Mouse (Mus musculus) ovary, postnatal 36 days (tissue): ENCODE results near the gene Rab43.
"Not testable (repeated sequence)": the region's sequence is repeated elsewhere in the genome, so short reads cannot be mapped to it uniquely, and the experiment has no call there.

Experiments used
- DNase-seq: peaks from one replicate; pipeline ENCODE4 v3.0.0; 2022; ENCODE audit warnings: low spot score, mixed read lengths

Rab43 gene

DNA sequence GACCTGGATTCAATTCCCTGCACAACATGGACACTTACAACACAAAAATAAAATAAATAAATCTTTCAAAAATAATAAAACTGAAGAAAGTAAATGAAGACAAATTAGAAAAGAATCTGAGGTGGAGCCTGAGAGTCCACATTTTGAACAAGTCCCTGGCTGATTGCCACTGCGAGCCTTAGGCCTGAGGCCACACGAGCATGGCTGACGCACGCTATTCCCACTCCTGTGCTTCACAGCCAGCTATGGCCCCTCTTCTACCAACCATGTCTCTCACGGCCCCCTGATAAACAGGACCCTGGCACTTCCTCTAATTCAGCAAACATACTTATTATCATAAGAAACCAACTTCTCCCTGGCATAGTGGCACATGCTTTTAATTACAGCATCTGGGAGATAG, 25.3 kb downstream of the Rab43 start:
- DNase-seq: no peak

DNA sequence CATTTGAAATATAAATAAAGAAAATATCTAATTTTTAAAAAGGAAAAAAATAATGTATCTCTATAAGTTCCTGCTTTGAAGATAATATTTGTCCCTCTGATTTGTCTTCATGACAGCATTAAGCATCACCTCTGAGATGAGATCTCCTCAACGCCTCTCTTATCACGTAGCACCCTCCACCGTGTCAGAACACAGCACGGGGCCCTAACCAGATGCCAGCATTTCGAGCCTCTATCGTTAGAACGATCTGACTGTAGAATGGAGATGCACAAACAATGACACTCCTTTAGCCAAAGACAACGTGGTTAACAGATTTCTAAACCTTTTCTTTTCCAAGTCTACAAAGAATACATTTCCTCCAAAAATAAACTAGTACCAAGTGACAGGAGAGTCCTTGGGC, 27.9 kb downstream of the Rab43 start:
- no peak for DNase-seq

GRCm38 (mm10) chr6:87780546-87781301, 31.2 kb downstream of the Rab43 start:
- no peak for DNase-seq

- peak; percentile 33 for DNase-seq
These were observed 32.5 kb downstream of the Rab43 start for GRCm38 (mm10) chr6:87779174-87780165.

GRCm38 (mm10) chr6:87778294-87779173, 33.4 kb downstream of the Rab43 start:
- no peak for DNase-seq

- no peak for DNase-seq
These were observed 34.1 kb downstream of the Rab43 start, which contains the start of gene Gp9 for GRCm38 (mm10) chr6:87777842-87778241. Gp9 (plus strand) TSS chr6:87778072.

GRCm38 (mm10) chr6:87776663-87777062, 35.3 kb downstream of the Rab43 start:
- DNase-seq: no peak

GRCm38 (mm10) chr6:87775588-87776245, 36.2 kb downstream of the Rab43 start:
- no peak for DNase-seq

- DNase-seq: no peak
These were observed 37.1 kb downstream of the Rab43 start for GRCm38 (mm10) chr6:87774909-87775308.

DNA sequence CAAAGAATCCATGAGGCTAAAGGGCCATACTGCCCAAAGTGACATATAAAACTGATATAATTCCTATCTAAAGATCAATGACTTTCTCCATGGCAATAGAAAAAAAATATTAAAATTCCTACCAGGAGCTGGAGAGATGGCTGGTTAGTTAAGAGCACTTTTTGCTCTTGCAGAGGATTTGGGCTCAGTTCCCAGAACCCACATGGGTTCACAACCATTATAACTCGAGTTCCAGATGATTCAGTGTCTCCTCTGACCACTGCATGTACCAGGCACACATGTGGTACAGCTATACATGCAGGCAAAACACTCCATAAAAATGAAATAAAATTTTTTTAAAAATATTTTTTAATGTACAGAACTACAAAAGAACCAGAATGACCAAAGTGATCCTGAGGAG, 37.5 kb downstream of the Rab43 start:
- DNase-seq: no peak

- DNase-seq: no peak
These were observed 41.3 kb downstream of the Rab43 start for GRCm38 (mm10) chr6:87770626-87771025.

GRCm38 (mm10) chr6:87764296-87764695, 47.7 kb downstream of the Rab43 start:
- DNase-seq: not testable (repeated sequence)

DNA sequence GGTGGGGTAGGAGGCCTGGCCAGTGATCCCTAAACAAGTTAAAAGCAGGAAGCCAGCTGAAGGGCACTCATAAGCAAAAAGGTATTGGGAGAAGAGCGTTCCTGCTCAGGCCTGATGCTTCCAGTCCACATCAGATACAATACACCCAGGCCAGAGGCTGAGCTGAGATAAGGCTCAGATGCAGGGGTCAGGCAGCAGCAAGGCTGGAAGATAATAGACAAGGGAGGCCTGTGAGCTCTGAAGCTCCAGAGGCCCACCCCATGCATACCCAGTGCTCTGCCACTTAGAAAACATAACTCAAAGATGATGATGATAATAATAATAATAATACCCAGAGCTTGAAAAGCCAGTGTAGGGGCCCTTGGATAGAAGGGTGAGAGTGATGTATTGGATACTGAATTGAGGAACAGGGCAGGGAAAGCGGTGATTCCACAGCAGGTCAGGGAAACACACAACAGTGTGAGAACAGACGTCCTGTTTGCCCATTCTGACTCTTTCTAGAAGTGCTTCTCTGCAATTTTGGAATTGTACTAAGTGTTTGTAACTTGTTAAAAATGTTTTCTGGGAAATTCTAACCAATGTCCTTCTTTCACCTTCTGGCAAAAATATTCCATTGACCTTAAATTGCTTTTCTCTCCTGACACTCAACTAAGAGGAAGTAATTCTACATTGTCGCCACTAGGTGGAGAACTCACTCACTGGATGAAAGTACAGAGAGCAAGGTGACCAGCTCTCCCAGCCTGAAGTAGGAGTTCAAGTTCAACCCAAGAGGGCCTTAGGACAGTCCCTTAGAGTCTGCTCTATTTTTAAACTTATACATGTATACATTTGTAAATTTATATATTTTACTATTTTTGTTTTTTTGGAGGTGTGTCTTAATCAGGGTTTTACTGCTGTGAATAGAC, 48.3 kb downstream of the Rab43 start:
- no peak for DNase-seq

GRCm38 (mm10) chr6:87762161-87762560, 49.8 kb downstream of the Rab43 start:
- no peak for DNase-seq

DNA sequence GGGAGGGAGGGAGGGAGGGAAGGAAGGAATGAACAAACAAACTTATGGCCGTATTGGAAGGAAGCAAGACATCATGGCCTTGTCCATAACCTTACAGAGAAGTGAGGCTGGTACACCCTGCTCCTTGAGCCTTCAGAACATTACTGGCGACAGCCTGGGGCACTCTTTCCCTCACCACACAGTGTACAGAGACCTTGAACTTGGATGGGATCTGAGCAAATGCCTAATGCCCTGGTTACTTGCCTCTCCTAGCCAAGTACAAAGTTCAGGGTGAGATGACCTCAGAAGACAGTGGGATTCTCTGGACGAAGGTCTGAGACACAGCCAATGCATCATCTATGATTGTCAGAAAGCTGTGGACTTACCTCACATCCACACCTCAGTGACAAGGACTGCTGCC, 52.1 kb downstream of the Rab43 start:
- no peak for DNase-seq

- no peak for DNase-seq
These were observed 52.6 kb downstream of the Rab43 start for GRCm38 (mm10) chr6:87759404-87759803.

DNA sequence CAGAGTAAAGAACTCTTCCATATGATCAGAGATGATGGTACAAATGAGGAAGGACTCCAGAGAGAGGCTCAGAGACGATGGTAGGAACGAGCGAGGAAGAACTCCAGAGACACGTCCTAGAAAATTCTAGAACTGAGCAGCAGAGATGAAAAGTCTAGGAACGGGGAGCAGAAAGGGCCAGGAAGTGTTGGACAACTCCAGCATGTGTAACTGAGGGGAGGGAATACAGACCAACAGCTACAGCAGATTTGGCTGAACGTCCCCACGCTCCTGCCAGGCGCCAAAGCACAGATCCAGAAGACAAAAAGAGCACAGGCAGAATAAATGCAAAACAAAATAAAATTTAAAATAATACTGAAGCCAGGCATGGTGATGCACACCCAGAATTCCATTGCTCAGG, 55.1 kb downstream of the Rab43 start:
- no peak for DNase-seq

DNA sequence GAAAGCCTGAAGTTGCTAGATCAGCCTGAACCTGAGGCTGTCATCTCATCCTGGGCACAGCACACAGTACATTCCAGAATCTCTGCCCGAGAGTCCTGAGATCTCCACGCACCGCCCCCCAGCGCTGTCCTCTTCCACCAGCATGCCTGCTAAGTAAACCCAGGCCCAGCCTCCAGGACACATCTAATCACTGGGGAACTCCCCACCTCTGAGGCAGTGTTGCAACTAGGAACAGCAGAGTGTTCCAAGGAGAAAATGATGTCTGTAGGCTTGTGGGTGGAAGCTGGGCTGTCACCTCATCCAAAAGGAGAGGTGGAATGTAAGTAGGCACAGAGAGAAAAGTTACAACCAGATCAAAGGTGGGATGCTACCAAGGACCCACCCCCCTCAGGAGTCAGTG, 56.8 kb downstream of the Rab43 start:
- DNase-seq: no peak

- no peak for DNase-seq
These were observed 60.4 kb downstream of the Rab43 start for GRCm38 (mm10) chr6:87751574-87751973.

DNA sequence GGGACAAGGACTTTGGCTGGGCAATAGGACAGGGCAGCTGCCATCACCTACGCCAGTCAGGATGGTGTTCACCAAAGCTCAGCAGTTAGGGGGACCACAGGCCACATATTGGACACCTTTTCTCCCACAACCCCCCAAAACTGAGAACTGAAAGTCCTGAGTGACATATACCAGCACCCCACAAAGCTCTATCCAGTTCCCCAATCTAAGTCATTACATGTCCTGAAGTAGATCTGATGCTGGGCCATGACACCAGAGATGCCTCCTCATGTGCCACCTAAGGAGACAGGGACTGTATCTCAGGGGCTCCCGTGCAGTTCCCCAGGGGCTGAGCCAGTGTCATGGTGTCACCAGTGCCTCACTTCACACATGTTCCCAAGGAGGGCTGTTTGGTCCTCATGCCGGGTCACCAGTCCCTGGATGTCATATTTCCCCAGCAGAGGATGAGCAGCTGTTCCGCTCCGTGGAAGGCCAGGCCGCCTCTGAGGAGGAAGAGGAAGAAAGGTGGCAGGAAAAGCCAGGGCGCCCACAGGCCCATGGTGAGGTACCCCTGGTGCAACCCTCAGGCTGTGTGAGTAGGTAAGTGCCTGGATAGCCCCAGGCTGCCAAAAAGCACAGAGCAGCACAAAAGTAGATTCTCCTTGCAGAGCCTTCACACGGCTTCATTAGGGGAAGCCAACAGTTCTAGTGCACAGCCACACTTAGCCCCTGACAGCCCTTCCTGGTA, 61.6 kb downstream of the Rab43 start:
- DNase-seq: no peak
